Mouse (Mus musculus) MEL (cell line): Measurements from ENCODE around the gene Smad6. TPM values are rescaled to one million over a fixed set of nuclear protein-coding genes. Genes with fewer than 3 reads are reported as not detected.

Source experiments
- DNase-seq: peaks from one replicate; pipeline ENCODE4 v3.0.0; 2011; ENCODE audit warnings: low read depth, low spot score
- H3K27ac ChIP-seq: 2 replicates; pipeline ENCODE4 v1.5.1; 2012; ENCODE audit warnings: low read depth, mild to moderate bottlenecking, control low read depth, low read length, moderate library complexity; ENCODE audit not compliant: control insufficient read depth
- H3K27me3 ChIP-seq, 2 experiments: fragments of 150-350 bp in 1 of 2; sonication (generic) in 1 of 2; 2 replicates each; pipeline ENCODE4 v1.6.1; 2012; ENCODE audit warnings: low read length in 2 of 2, mild to moderate bottlenecking in 2 of 2, improper control_type of control experiment in 1 of 2, moderate library complexity in 1 of 2; ENCODE audit not compliant: insufficient read depth in 2 of 2, control insufficient read depth in 1 of 2
- H3K36me3 ChIP-seq, 2 experiments: 2 replicates each; pipeline ENCODE4 v1.6.1; 2012 to 2014; ENCODE audit warnings: low read length in 2 of 2, improper control_type of control experiment in 1 of 2, inconsistent platforms in 1 of 2, mild to moderate bottlenecking in 1 of 2; ENCODE audit not compliant: insufficient read depth in 2 of 2, control insufficient read depth in 1 of 2
- H3K4me1 ChIP-seq, 2 experiments: fragments of 150-350 bp in 1 of 2; sonication (generic) in 1 of 2; 2 replicates each; pipeline ENCODE4 v1.6.1; 2012; ENCODE audit warnings: low read length in 2 of 2, improper control_type of control experiment in 1 of 2, mild to moderate bottlenecking in 1 of 2; ENCODE audit not compliant: insufficient read depth in 2 of 2, control insufficient read depth in 1 of 2
- H3K4me3 ChIP-seq, 2 experiments: fragments of 150-350 bp in 1 of 2; sonication (generic) in 1 of 2; 2 replicates each; pipeline ENCODE4 v1.5.1; 2012; ENCODE audit warnings: low read depth in 2 of 2, low read length in 2 of 2, mild to moderate bottlenecking in 2 of 2, moderate library complexity in 2 of 2, control low read depth in 1 of 2, improper control_type of control experiment in 1 of 2; ENCODE audit not compliant: control insufficient read depth in 1 of 2, insufficient read depth in 1 of 2
- H3K79me2 ChIP-seq: 2 replicates; pipeline ENCODE4 v1.6.1; 2012; ENCODE audit warnings: mild to moderate bottlenecking, low read length, moderate library complexity; ENCODE audit not compliant: control insufficient read depth, poor library complexity, insufficient read depth
- H3K9ac ChIP-seq: 2 replicates; pipeline ENCODE4 v1.6.1; 2012; ENCODE audit warnings: low read depth, mild to moderate bottlenecking, control low read depth, low read length, moderate library complexity; ENCODE audit not compliant: control insufficient read depth, poor library complexity, severe bottlenecking
- H3K9me3 ChIP-seq: fragments of 150-350 bp; sonication (generic); replicated peaks from 2 replicates; pipeline ENCODE4 v1.6.1; 2012; ENCODE audit warnings: mild to moderate bottlenecking, low read length, improper control_type of control experiment, moderate library complexity; ENCODE audit not compliant: insufficient read depth
- CTCF ChIP-seq, 3 experiments: IDR thresholded peaks in 2 of 3; conservative IDR thresholded peaks in 1 of 3; 2 replicates each; pipeline ENCODE4 v1.5.1; 2011 to 2012; ENCODE audit warnings: low read length in 3 of 3, low read depth in 2 of 3, mild to moderate bottlenecking in 2 of 3, improper control_type of control experiment in 1 of 3, inconsistent platforms in 1 of 3, mixed read lengths in 1 of 3, moderate library complexity in 1 of 3; ENCODE audit not compliant: control insufficient read depth in 1 of 3, insufficient read depth in 1 of 3, poor library complexity in 1 of 3, severe bottlenecking in 1 of 3
- E2F4 ChIP-seq: IDR thresholded peaks from 2 replicates; pipeline ENCODE4 v1.6.1; 2011; ENCODE audit warnings: low read depth, low read length, improper control_type of control experiment, borderline replicate concordance
- ELF1 ChIP-seq: IDR thresholded peaks from 2 replicates; pipeline ENCODE4 v1.6.1; 2014; ENCODE audit warnings: low read depth, mild to moderate bottlenecking, inconsistent platforms, low read length, improper control_type of control experiment, moderate library complexity
- EP300 ChIP-seq, 2 experiments: IDR thresholded peaks; 2 replicates each; pipeline ENCODE4 v1.6.1; 2011; ENCODE audit warnings: improper control_type of control experiment in 2 of 2, low read length in 2 of 2, low read depth in 1 of 2, mild to moderate bottlenecking in 1 of 2
- GABPA ChIP-seq: IDR thresholded peaks from 2 replicates; pipeline ENCODE4 v1.6.1; 2012; ENCODE audit warnings: low read depth, mild to moderate bottlenecking, inconsistent platforms, low read length, improper control_type of control experiment, moderate library complexity
- HCFC1 ChIP-seq: IDR thresholded peaks from 2 replicates; pipeline ENCODE4 v1.6.1; 2012; ENCODE audit warnings: low read depth, mild to moderate bottlenecking, inconsistent platforms, low read length, improper control_type of control experiment, moderate library complexity
- KAT2A ChIP-seq: conservative IDR thresholded peaks from 2 replicates; pipeline ENCODE4 v1.6.1; 2012; ENCODE audit warnings: low read depth, low read length, improper control_type of control experiment, inconsistent platforms
- MAFK ChIP-seq: IDR thresholded peaks from 2 replicates; pipeline ENCODE4 v1.6.1; 2011; ENCODE audit warnings: low read depth, mild to moderate bottlenecking, low read length, improper control_type of control experiment, borderline replicate concordance
- MAX ChIP-seq: IDR thresholded peaks from 2 replicates; pipeline ENCODE4 v1.6.1; 2011; ENCODE audit warnings: low read length, improper control_type of control experiment
- MAZ ChIP-seq: IDR thresholded peaks from 2 replicates; pipeline ENCODE4 v1.6.1; 2012; ENCODE audit warnings: low read depth, mild to moderate bottlenecking, inconsistent platforms, low read length, improper control_type of control experiment
- MXI1 ChIP-seq: IDR thresholded peaks from 2 replicates; pipeline ENCODE4 v1.6.1; 2011; ENCODE audit warnings: mild to moderate bottlenecking, low read depth, low read length, improper control_type of control experiment
- MYB ChIP-seq: IDR thresholded peaks from 2 replicates; pipeline ENCODE4 v1.6.1; 2011; ENCODE audit warnings: mild to moderate bottlenecking, low read depth, low read length, improper control_type of control experiment
- NELFE ChIP-seq: IDR thresholded peaks from 2 replicates; pipeline ENCODE4 v1.6.1; 2011; ENCODE audit warnings: low read depth, low read length, improper control_type of control experiment
- NRF1 ChIP-seq: IDR thresholded peaks from 2 replicates; pipeline ENCODE4 v1.6.1; 2014; ENCODE audit warnings: low read depth, mild to moderate bottlenecking, inconsistent platforms, low read length, improper control_type of control experiment, moderate library complexity; ENCODE audit not compliant: poor library complexity, insufficient read depth, severe bottlenecking
- POLR2A ChIP-seq, 2 experiments: IDR thresholded peaks; 2 replicates each; pipeline ENCODE4 v1.6.1; 2011 to 2012; ENCODE audit warnings: low read length in 2 of 2, mild to moderate bottlenecking in 2 of 2, control low read depth in 1 of 2, improper control_type of control experiment in 1 of 2, low read depth in 1 of 2, moderate library complexity in 1 of 2; ENCODE audit not compliant: control insufficient read depth in 1 of 2, insufficient read depth in 1 of 2, poor library complexity in 1 of 2
- POLR2AphosphoS2 ChIP-seq: IDR thresholded peaks from 2 replicates; pipeline ENCODE4 v1.6.1; 2011; ENCODE audit warnings: low read length, improper control_type of control experiment
- POLR2AphosphoS5 ChIP-seq: IDR thresholded peaks from 2 replicates; pipeline ENCODE4 v1.6.1; 2012; ENCODE audit warnings: low read depth, borderline replicate concordance, mild to moderate bottlenecking, inconsistent platforms, low read length, moderate library complexity, mixed read lengths
- RAD21 ChIP-seq: IDR thresholded peaks from 2 replicates; pipeline ENCODE4 v1.6.1; 2011; ENCODE audit warnings: mild to moderate bottlenecking, low read depth, low read length, improper control_type of control experiment
- RCOR1 ChIP-seq: IDR thresholded peaks from 2 replicates; pipeline ENCODE4 v1.6.1; 2012; ENCODE audit warnings: low read depth, mild to moderate bottlenecking, inconsistent platforms, low read length, improper control_type of control experiment
- SIN3A ChIP-seq: IDR thresholded peaks from 2 replicates; pipeline ENCODE4 v1.6.1; 2012; ENCODE audit warnings: low read length, improper control_type of control experiment, inconsistent platforms
- SMC3 ChIP-seq: IDR thresholded peaks from 2 replicates; pipeline ENCODE4 v1.6.1; 2011; ENCODE audit warnings: low read depth, low read length, improper control_type of control experiment
- TAL1 ChIP-seq: IDR thresholded peaks from 2 replicates; pipeline ENCODE4 v1.6.1; 2012; ENCODE audit warnings: mild to moderate bottlenecking, inconsistent platforms, low read length, moderate library complexity, mixed read lengths
- USF2 ChIP-seq, 2 experiments: IDR thresholded peaks; 2 replicates each; pipeline ENCODE4 v1.6.1; 2011 to 2012; ENCODE audit warnings: improper control_type of control experiment in 2 of 2, low read length in 2 of 2, borderline replicate concordance in 1 of 2, inconsistent platforms in 1 of 2, low read depth in 1 of 2, mild to moderate bottlenecking in 1 of 2; ENCODE audit not compliant: insufficient read depth in 1 of 2
- ZC3H11A ChIP-seq: IDR thresholded peaks from 2 replicates; pipeline ENCODE4 v1.6.1; 2012; ENCODE audit warnings: low read depth, mild to moderate bottlenecking, inconsistent platforms, low read length, improper control_type of control experiment
- ZKSCAN1 ChIP-seq: IDR thresholded peaks from 2 replicates; pipeline ENCODE4 v1.6.1; 2012; ENCODE audit warnings: low read depth, mild to moderate bottlenecking, inconsistent platforms, low read length, improper control_type of control experiment, moderate library complexity
- ZMIZ1 ChIP-seq: IDR thresholded peaks from 2 replicates; pipeline ENCODE4 v1.6.1; 2012; ENCODE audit warnings: low read depth, mild to moderate bottlenecking, inconsistent platforms, low read length, improper control_type of control experiment, moderate library complexity
- polyA plus RNA-seq, 2 experiments: library from polyadenylated mRNA; stranded (reverse) in 1 of 2; unstranded in 1 of 2; fragments of >175 nt in 1 of 2; fragments of >200 nt in 1 of 2; gene quantifications; 2 replicates each; pipeline versions ENCODE4 v1.2.1 to v1.2.4; 2012; ENCODE audit warnings: low replicate concordance in 2 of 2, low read depth in 1 of 2; ENCODE audit not compliant: insufficient read length in 2 of 2, insufficient read depth in 1 of 2, missing spikeins in 1 of 2
- total RNA-seq: library from RNA; depleted of rRNA; stranded (reverse); fragments of 300-350 nt; gene quantifications from 2 replicates; pipeline ENCODE4 v1.2.3, GENCODE M21; 2012

Smad6 gene
- total and polyA plus RNA-seq, 3 experiments, result 2.2 to 3.9 TPM; not detected in 1

GRCm38 (mm10) chr9:63965579-63965981, 56.3 kb downstream of the Smad6 start:
- Histone ChIP-seq H3K27me3 (no peaks in the 10 kb centered on the region), H3K79me2 (no peaks in the 10 kb centered on the region), H3K9ac (no peak overlapping the region), H3K4me1 (no peaks in the 10 kb centered on the region), H3K27ac (no peak overlapping the region), H3K9me3 (no peaks in the 10 kb centered on the region), H3K36me3 (no peaks in the 10 kb centered on the region), H3K4me3 (no peak overlapping the region)
- TF ChIP-seq MAZ (no peak), POLR2A (IDR thresholded peaks at IDR 0.05; ENCODE audit: control insufficient read depth in 1 of 2, insufficient read depth in 1 of 2, low read depth in 1 of 2, low read length in 2 of 2, poor library complexity in 1 of 2) (no peak), POLR2AphosphoS2 (no peak)
- no peak for DNase-seq

- no peaks in the 10 kb centered on the region for H3K79me2 ChIP-seq
- TF ChIP-seq MYB, result no peak
- no peak for TF ChIP-seq CTCF (IDR thresholded peaks at IDR 0.05 in 2 of 3, conservative IDR thresholded peaks at IDR 0.05 in 1 of 3; ENCODE audit: control insufficient read depth in 1 of 3, insufficient read depth in 1 of 3, low read depth in 2 of 3, low read length in 3 of 3, poor library complexity in 1 of 3, severe bottlenecking in 1 of 3)
- TF ChIP-seq NRF1, result no peak
- no peak for TF ChIP-seq EP300 (IDR thresholded peaks at IDR 0.05; ENCODE audit: low read depth in 1 of 2, low read length in 2 of 2)
- TF ChIP-seq POLR2AphosphoS2, result no peak
- no peak for TF ChIP-seq MAX
- no peak for TF ChIP-seq NELFE
- no peak for TF ChIP-seq MAFK
- TF ChIP-seq E2F4, result no peak
- no peak for TF ChIP-seq SMC3
- no peak for TF ChIP-seq TAL1
- no peak for TF ChIP-seq SIN3A
- no peak for TF ChIP-seq HCFC1
- TF ChIP-seq RCOR1, result no peak
- no peak for TF ChIP-seq POLR2A (IDR thresholded peaks at IDR 0.05; ENCODE audit: control insufficient read depth in 1 of 2, insufficient read depth in 1 of 2, low read depth in 1 of 2, low read length in 2 of 2, poor library complexity in 1 of 2)
- H3K27me3 ChIP-seq, result no peaks in the 10 kb centered on the region
- no peaks in the 10 kb centered on the region for H3K36me3 ChIP-seq
- no peak overlapping the region for H3K27ac ChIP-seq
- no peak overlapping the region for H3K9ac ChIP-seq
- H3K9me3 ChIP-seq, result no peaks in the 10 kb centered on the region
- peaks cover 0 to 9% of the 10 kb centered on the region in 2 experiments; a peak in 2 of 4 replicates for H3K4me1 ChIP-seq
- H3K4me3 ChIP-seq, result no peak overlapping the region
- no peak for DNase-seq
Observed at GRCm38 (mm10) chr9:63961881-63962280, 60.0 kb downstream of the Smad6 start.

GRCm38 (mm10) chr9:63960829-63961185, 61.1 kb downstream of the Smad6 start:
- no peak for DNase-seq
- peaks cover 0 to 9% of the 10 kb centered on the region in 2 experiments; a peak in 2 of 4 replicates for H3K4me1 ChIP-seq
- no peak for TF ChIP-seq USF2 (IDR thresholded peaks at IDR 0.05; ENCODE audit: borderline replicate concordance in 1 of 2, insufficient read depth in 1 of 2, low read depth in 1 of 2, low read length in 2 of 2)
- no peak for TF ChIP-seq MYB
- TF ChIP-seq NELFE, result no peak
- TF ChIP-seq ZKSCAN1, result no peak
- no peak for TF ChIP-seq ZC3H11A
- TF ChIP-seq POLR2AphosphoS5, result no peak
- no peak for TF ChIP-seq KAT2A
- no peak for TF ChIP-seq TAL1
- TF ChIP-seq GABPA, result no peak
- TF ChIP-seq ELF1, result no peak
- TF ChIP-seq ZMIZ1, result no peak
- TF ChIP-seq POLR2A (IDR thresholded peaks at IDR 0.05; ENCODE audit: control insufficient read depth in 1 of 2, insufficient read depth in 1 of 2, low read depth in 1 of 2, low read length in 2 of 2, poor library complexity in 1 of 2), result no peak
- no peak for TF ChIP-seq RAD21
- no peak for TF ChIP-seq MXI1
- no peak for TF ChIP-seq EP300 (IDR thresholded peaks at IDR 0.05; ENCODE audit: low read depth in 1 of 2, low read length in 2 of 2)

More at GRCm38 (mm10) chr9:63960829-63961185, 61.1 kb downstream of the Smad6 start:
- Histone ChIP-seq H3K4me3 (no peak overlapping the region), H3K9me3 (no peaks in the 10 kb centered on the region), H3K36me3 (no peaks in the 10 kb centered on the region), H3K27me3 (no peaks in the 10 kb centered on the region), H3K27ac (no peak overlapping the region), H3K9ac (no peak overlapping the region), H3K79me2 (no peaks in the 10 kb centered on the region)
